Mouse (Mus musculus): Measurements from ENCODE around the gene Nipsnap3b. TPM values are rescaled to one million over a fixed set of nuclear protein-coding genes. Genes with fewer than 3 reads are reported as not detected.

The Nipsnap3b gene
- polyA plus RNA-seq (2011; ENCODE audit: insufficient read depth, insufficient read length, low read depth, missing spikeins): 46.5 and 57.2 TPM in 2 replicates

DNA sequence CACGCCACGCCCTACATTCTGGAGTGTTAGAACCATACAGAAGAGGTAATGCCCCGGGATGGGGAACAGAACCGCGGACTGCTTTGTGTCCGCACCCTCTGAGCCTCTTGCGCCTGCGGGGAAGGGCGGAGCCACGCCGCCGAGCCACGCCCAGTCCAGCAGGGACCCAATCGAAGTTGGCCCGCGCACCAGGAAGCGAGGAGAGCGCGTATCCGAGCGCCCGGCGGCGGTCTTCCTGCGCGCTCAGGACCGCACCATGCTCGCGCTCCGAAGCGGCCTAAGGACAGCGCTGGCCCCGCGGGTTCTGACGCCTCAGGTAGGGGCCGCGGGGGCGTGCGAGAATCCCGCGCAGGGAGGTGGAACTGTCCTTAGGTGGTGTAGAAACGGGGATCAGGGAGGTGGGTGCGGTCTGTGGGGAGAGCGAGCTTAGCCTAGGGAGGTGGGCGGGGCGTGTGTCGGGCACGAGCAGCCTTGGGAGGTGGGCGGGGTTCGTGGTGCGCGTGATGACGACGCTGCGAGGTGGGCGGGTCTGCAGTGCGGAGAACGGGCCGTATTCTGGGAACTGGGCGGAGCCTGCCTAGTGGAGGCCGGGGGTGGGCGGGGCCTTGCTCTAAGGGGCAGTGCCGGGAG is at the start of gene Nipsnap3b:
Gene Nipsnap3b, plus strand, starts transcription at position 149 of the 630 bp plus-strand sequence.
- Histone ChIP-seq H3K27ac (ENCODE audit: insufficient read depth, low read length) (no peak within 1 kb of the TSS), H3K27me3 (ENCODE audit: control insufficient read depth, insufficient read depth, low read length, poor library complexity, severe bottlenecking) (no peaks in the 10 kb centered on the region), H3K4me1 (ENCODE audit: control insufficient read depth, insufficient read depth, low read length) (no peaks in the 10 kb centered on the region), H3K4me3 (ENCODE audit: low read depth, low read length) (peak within 1 kb of the TSS; percentile 87), H3K9ac (ENCODE audit: low read depth, poor library complexity, severe bottlenecking) (peak within 1 kb of the TSS; percentile 59), H3K36me3 (ENCODE audit: control insufficient read depth, insufficient read depth, low read length, poor library complexity, severe bottlenecking) (peaks cover 2% of the 10 kb centered on the region; the same call in 1 of the 2 replicates), H3K9me3 (replicated peaks; ENCODE audit: control insufficient read depth, insufficient read depth, low read length, poor library complexity, severe bottlenecking) (peaks cover 11% of the 10 kb centered on the region)
- TF ChIP-seq CTCF (IDR thresholded peaks at IDR 0.05; ENCODE audit: low read depth, low read length) (no peak), POLR2A (IDR thresholded peaks at IDR 0.05; ENCODE audit: insufficient read depth, low read length) (peak; percentile 65), EP300 (IDR thresholded peaks at IDR 0.05; ENCODE audit: insufficient read depth, low read depth, low read length) (peak; percentile 49; the same call in 1 of the 2 replicates)

GRCm38 (mm10) chr4:52964247-52964646 is 47.4 kb upstream of the Nipsnap3b start, which contains the start of gene Olfr270:
Olfr270 (plus strand) TSS chr4:52964547.
- H3K4me3 ChIP-seq (ENCODE audit: low read depth, low read length): no peak within 1 kb of the TSS
- no peaks in the 10 kb centered on the region for H3K36me3 ChIP-seq (ENCODE audit: control insufficient read depth, insufficient read depth, low read length, poor library complexity, severe bottlenecking)
- H3K9me3 ChIP-seq (replicated peaks; ENCODE audit: control insufficient read depth, insufficient read depth, low read length, poor library complexity, severe bottlenecking): no peaks in the 10 kb centered on the region
- H3K9ac ChIP-seq (ENCODE audit: low read depth, poor library complexity, severe bottlenecking): no peak within 1 kb of the TSS
- H3K27me3 ChIP-seq (ENCODE audit: control insufficient read depth, insufficient read depth, low read length, poor library complexity, severe bottlenecking): peaks cover 1% of the 10 kb centered on the region; the same call in 1 of the 2 replicates
- H3K27ac ChIP-seq (ENCODE audit: insufficient read depth, low read length): no peak within 1 kb of the TSS
- no peaks in the 10 kb centered on the region for H3K4me1 ChIP-seq (ENCODE audit: control insufficient read depth, insufficient read depth, low read length)
- TF ChIP-seq EP300 (IDR thresholded peaks at IDR 0.05; ENCODE audit: insufficient read depth, low read depth, low read length) (no peak), CTCF (IDR thresholded peaks at IDR 0.05; ENCODE audit: low read depth, low read length) (no peak), POLR2A (IDR thresholded peaks at IDR 0.05; ENCODE audit: insufficient read depth, low read length) (no peak)

GRCm38 (mm10) chr4:52985216-52985615 is 26.5 kb upstream of the Nipsnap3b start:
- H3K27ac ChIP-seq (ENCODE audit: insufficient read depth, low read length): no peak overlapping the region
- H3K9ac ChIP-seq (ENCODE audit: low read depth, poor library complexity, severe bottlenecking): no peak overlapping the region
- TF ChIP-seq CTCF (IDR thresholded peaks at IDR 0.05; ENCODE audit: low read depth, low read length) (peak; percentile 0), POLR2A (IDR thresholded peaks at IDR 0.05; ENCODE audit: insufficient read depth, low read length) (no peak)
- no peaks in the 10 kb centered on the region for H3K36me3 ChIP-seq (ENCODE audit: control insufficient read depth, insufficient read depth, low read length, poor library complexity, severe bottlenecking)
- H3K4me3 ChIP-seq (ENCODE audit: low read depth, low read length): no peak overlapping the region
- H3K9me3 ChIP-seq (replicated peaks; ENCODE audit: control insufficient read depth, insufficient read depth, low read length, poor library complexity, severe bottlenecking): no peaks in the 10 kb centered on the region
- no peaks in the 10 kb centered on the region for H3K27me3 ChIP-seq (ENCODE audit: control insufficient read depth, insufficient read depth, low read length, poor library complexity, severe bottlenecking)
- peaks cover 2% of the 10 kb centered on the region for H3K4me1 ChIP-seq (ENCODE audit: control insufficient read depth, insufficient read depth, low read length)

- H3K27me3 ChIP-seq (ENCODE audit: control insufficient read depth, insufficient read depth, low read length, poor library complexity, severe bottlenecking): no peaks in the 10 kb centered on the region
- H3K36me3 ChIP-seq (ENCODE audit: control insufficient read depth, insufficient read depth, low read length, poor library complexity, severe bottlenecking): no peaks in the 10 kb centered on the region
- H3K4me3 ChIP-seq (ENCODE audit: low read depth, low read length): no peak overlapping the region
- TF ChIP-seq EP300 (IDR thresholded peaks at IDR 0.05; ENCODE audit: insufficient read depth, low read depth, low read length) (no peak), POLR2A (IDR thresholded peaks at IDR 0.05; ENCODE audit: insufficient read depth, low read length) (no peak), CTCF (IDR thresholded peaks at IDR 0.05; ENCODE audit: low read depth, low read length) (no peak)
- peaks cover 2% of the 10 kb centered on the region for H3K4me1 ChIP-seq (ENCODE audit: control insufficient read depth, insufficient read depth, low read length)
- no peak overlapping the region for H3K9ac ChIP-seq (ENCODE audit: low read depth, poor library complexity, severe bottlenecking)
- no peaks in the 10 kb centered on the region for H3K9me3 ChIP-seq (replicated peaks; ENCODE audit: control insufficient read depth, insufficient read depth, low read length, poor library complexity, severe bottlenecking)
- H3K27ac ChIP-seq (ENCODE audit: insufficient read depth, low read length): no peak overlapping the region
Measured at GRCm38 (mm10) chr4:52986266-52986665, 25.4 kb upstream of the Nipsnap3b start.

GRCm38 (mm10) chr4:52989248-52989647 is 22.4 kb upstream of the Nipsnap3b start, which contains the start of gene Nipsnap3a:
Nipsnap3a (plus strand) TSS chr4:52989272.
- Histone ChIP-seq H3K4me1 (ENCODE audit: control insufficient read depth, insufficient read depth, low read length) (peaks cover 2% of the 10 kb centered on the region), H3K9ac (ENCODE audit: low read depth, poor library complexity, severe bottlenecking) (no peak within 1 kb of the TSS), H3K27ac (ENCODE audit: insufficient read depth, low read length) (no peak within 1 kb of the TSS), H3K27me3 (ENCODE audit: control insufficient read depth, insufficient read depth, low read length, poor library complexity, severe bottlenecking) (no peaks in the 10 kb centered on the region), H3K9me3 (replicated peaks; ENCODE audit: control insufficient read depth, insufficient read depth, low read length, poor library complexity, severe bottlenecking) (no peaks in the 10 kb centered on the region), H3K36me3 (ENCODE audit: control insufficient read depth, insufficient read depth, low read length, poor library complexity, severe bottlenecking) (no peaks in the 10 kb centered on the region), H3K4me3 (ENCODE audit: low read depth, low read length) (peak within 1 kb of the TSS; percentile 20)
- TF ChIP-seq CTCF (IDR thresholded peaks at IDR 0.05; ENCODE audit: low read depth, low read length): no peak
- TF ChIP-seq POLR2A (IDR thresholded peaks at IDR 0.05; ENCODE audit: insufficient read depth, low read length): no peak

DNA sequence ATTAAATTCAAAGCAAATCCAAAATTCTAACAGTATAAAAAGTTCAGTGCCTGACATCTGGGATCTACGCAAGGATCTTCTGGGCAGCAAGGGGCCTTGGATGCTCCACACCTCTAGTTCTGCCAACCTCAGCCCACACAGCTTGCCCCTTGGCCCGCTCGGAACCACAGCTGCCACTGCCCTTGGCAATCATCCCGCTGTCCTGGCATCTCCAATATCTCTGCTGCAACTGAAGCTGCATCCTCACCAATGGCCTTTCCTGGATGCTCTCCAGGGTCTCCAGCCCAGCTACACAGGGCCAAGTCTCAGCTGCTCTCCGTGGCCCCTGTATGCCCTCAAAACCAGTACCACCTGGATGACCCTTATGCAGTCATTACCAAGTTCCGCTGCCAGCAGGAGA is 12.2 kb upstream of the Nipsnap3b start:
- Histone ChIP-seq H3K4me3 (ENCODE audit: low read depth, low read length) (no peak overlapping the region), H3K9ac (ENCODE audit: low read depth, poor library complexity, severe bottlenecking) (no peak overlapping the region), H3K9me3 (replicated peaks; ENCODE audit: control insufficient read depth, insufficient read depth, low read length, poor library complexity, severe bottlenecking) (no peaks in the 10 kb centered on the region), H3K27me3 (ENCODE audit: control insufficient read depth, insufficient read depth, low read length, poor library complexity, severe bottlenecking) (no peaks in the 10 kb centered on the region), H3K36me3 (ENCODE audit: control insufficient read depth, insufficient read depth, low read length, poor library complexity, severe bottlenecking) (no peaks in the 10 kb centered on the region), H3K4me1 (ENCODE audit: control insufficient read depth, insufficient read depth, low read length) (no peaks in the 10 kb centered on the region), H3K27ac (ENCODE audit: insufficient read depth, low read length) (no peak overlapping the region)
- TF ChIP-seq EP300 (IDR thresholded peaks at IDR 0.05; ENCODE audit: insufficient read depth, low read depth, low read length) (no peak), CTCF (IDR thresholded peaks at IDR 0.05; ENCODE audit: low read depth, low read length) (no peak), POLR2A (IDR thresholded peaks at IDR 0.05; ENCODE audit: insufficient read depth, low read length) (no peak)

Data from ES-Bruce4 (cell line).